Mouse (Mus musculus) brain, adult 10 weeks (tissue): ENCODE results near the gene Dnah6. TPM values are rescaled to one million over a fixed set of nuclear protein-coding genes. Genes with fewer than 3 reads are reported as not detected.

Experiments
- polyA plus RNA-seq: library from polyadenylated mRNA; stranded (reverse); fragments of 350-450 nt; fragmentation: Illumina TruSeq; extraction: RNeasy Lipid Tissue Mini Kit (QIAGEN cat#74804); gene quantifications from one replicate; pipeline ENCODE4 v1.2.3, GENCODE M21; 2015; ENCODE audit warnings: low read depth, low replicate concordance

Dnah6 gene
- 0.94 TPM for polyA plus RNA-seq

DNA sequence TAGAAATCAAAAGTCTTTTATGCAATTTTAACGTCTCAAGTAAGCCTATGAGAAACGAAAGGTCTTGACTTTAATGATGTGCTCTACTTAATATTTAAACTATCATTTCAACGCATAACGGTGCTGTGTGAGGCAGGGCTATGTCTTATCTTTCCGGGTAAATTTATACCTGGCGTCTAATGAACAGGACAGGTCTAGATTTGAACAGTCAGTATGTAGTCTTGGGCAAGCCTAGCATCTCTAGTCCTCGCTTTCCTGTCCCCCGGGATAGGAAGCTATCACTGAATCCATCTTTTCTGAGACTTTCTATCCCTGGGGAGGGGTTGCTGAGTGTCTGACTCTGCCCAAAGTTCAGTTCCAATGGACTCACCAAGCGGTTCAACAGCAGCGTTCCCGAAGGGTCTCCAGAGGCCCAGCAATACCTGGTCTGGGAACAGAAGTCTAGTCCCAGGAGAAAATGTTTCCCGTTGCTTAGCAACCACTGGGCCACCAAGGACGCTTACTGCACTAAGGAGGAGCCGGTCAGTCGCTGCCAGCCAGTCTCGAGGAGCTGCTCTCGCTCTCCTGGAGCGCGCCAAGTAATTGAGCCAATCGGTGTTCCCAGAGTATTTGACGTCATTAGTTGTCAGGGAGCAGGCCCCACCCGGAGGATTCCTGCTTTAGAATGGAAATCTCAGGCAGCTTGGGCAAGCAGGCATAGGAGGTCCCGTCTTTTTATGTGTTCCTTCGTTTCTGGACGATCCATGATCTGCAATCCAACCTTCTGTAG is at the start of gene Dnah6:
Gene Dnah6, minus strand, starts transcription at position 463 of the 769 bp plus-strand sequence.

GRCm38 (mm10) chr6:73248237-73249048 is 27.0 kb upstream of the Dnah6 start, which contains the start of gene Suclg1:
TSS of gene Suclg1 (plus strand) at chr6:73248382.

Other genes starting within 250 kb of the Dnah6 start
- gene Suclg1, start 26.7 kb upstream of the Dnah6 start, polyA plus RNA-seq, result 197 TPM
- not detected for gene 4931417E11Rik, start 248.0 kb upstream of the Dnah6 start, polyA plus RNA-seq